Mouse (Mus musculus) CH12.LX (cell line): ENCODE measurements around the gene Rbfox1. TPM values are rescaled to one million over a fixed set of nuclear protein-coding genes. Genes with fewer than 3 reads are reported as not detected.

Experiments used
- DNase-seq: peaks from one replicate; pipeline ENCODE4 v3.0.0-alpha.2; 2013; ENCODE audit errors: extremely low read depth
- H3K27ac ChIP-seq: 2 replicates; pipeline ENCODE4 v1.5.1; 2012; ENCODE audit warnings: low read depth, mild to moderate bottlenecking, control low read depth, moderate library complexity; ENCODE audit not compliant: insufficient read depth
- H3K27me3 ChIP-seq: replicated peaks from 2 replicates; pipeline ENCODE3; 2012; ENCODE audit warnings: inconsistent platforms
- H3K36me3 ChIP-seq, 2 experiments: replicated peaks in 1 of 2; 2 replicates each; pipeline versions ENCODE3 to v1.6.1; 2012; ENCODE audit warnings: inconsistent platforms in 1 of 2, low read length in 1 of 2, mild to moderate bottlenecking in 1 of 2, mixed read lengths in 1 of 2, moderate library complexity in 1 of 2; ENCODE audit not compliant: control insufficient read depth in 1 of 2, insufficient read depth in 1 of 2
- H3K4me1 ChIP-seq, 2 experiments: 2 replicates each; pipeline ENCODE4 v1.6.1; 2012; ENCODE audit warnings: inconsistent platforms in 1 of 2, moderate library complexity in 1 of 2; ENCODE audit not compliant: insufficient read depth in 2 of 2, control insufficient read depth in 1 of 2
- H3K4me2 ChIP-seq: 2 replicates; pipeline ENCODE4 v1.6.1; 2012; ENCODE audit warnings: low read depth, mild to moderate bottlenecking, control low read depth; ENCODE audit not compliant: poor library complexity, insufficient read depth, severe bottlenecking
- H3K4me3 ChIP-seq, 3 experiments: fragments of 150-350 bp in 1 of 3; sonication (generic) in 1 of 3; replicated peaks in 1 of 3; 2 replicates each; pipeline versions ENCODE3 to v1.5.1; 2011 to 2012; ENCODE audit warnings: low read depth in 2 of 3, low read length in 2 of 3, mild to moderate bottlenecking in 2 of 3, moderate library complexity in 2 of 3, control low read depth in 1 of 3, improper control_type of control experiment in 1 of 3, inconsistent platforms in 1 of 3, mixed read lengths in 1 of 3; ENCODE audit not compliant: poor library complexity in 1 of 3
- H3K79me2 ChIP-seq: replicated peaks from 2 replicates; pipeline ENCODE4 v1.6.1; 2012; ENCODE audit warnings: mild to moderate bottlenecking, moderate library complexity; ENCODE audit not compliant: control insufficient read depth, poor library complexity, insufficient read depth, severe bottlenecking; ENCODE audit errors: extremely low read depth
- H3K9ac ChIP-seq: 2 replicates; pipeline ENCODE4 v1.6.1; 2012; ENCODE audit warnings: low read depth, mild to moderate bottlenecking, control low read depth, moderate library complexity; ENCODE audit not compliant: insufficient read depth
- H3K9me3 ChIP-seq: replicated peaks from 2 replicates; pipeline ENCODE3; 2012; ENCODE audit warnings: low read length, inconsistent platforms, mixed read lengths
- BHLHE40 ChIP-seq: IDR thresholded peaks from 2 replicates; pipeline ENCODE4 v1.6.1; 2011; ENCODE audit warnings: mild to moderate bottlenecking, low read depth, low read length, improper control_type of control experiment
- CHD1 ChIP-seq: IDR thresholded peaks from 2 replicates; pipeline ENCODE4 v1.6.1; 2012; ENCODE audit warnings: low read depth, low read length, improper control_type of control experiment, inconsistent platforms
- CTCF ChIP-seq, 2 experiments: IDR thresholded peaks in 1 of 2; conservative IDR thresholded peaks in 1 of 2; 2 replicates each; pipeline ENCODE4 v1.5.1; 2011 to 2012; ENCODE audit warnings: low read depth in 2 of 2, low read length in 2 of 2, improper control_type of control experiment in 1 of 2, inconsistent platforms in 1 of 2, mild to moderate bottlenecking in 1 of 2, moderate library complexity in 1 of 2
- E2F4 ChIP-seq: IDR thresholded peaks from 2 replicates; pipeline ENCODE4 v1.6.1; 2011; ENCODE audit warnings: low read depth, low read length, improper control_type of control experiment; ENCODE audit not compliant: insufficient replicate concordance
- EP300 ChIP-seq: IDR thresholded peaks from 2 replicates; pipeline ENCODE4 v1.6.1; 2011; ENCODE audit warnings: low read length, improper control_type of control experiment
- ETS1 ChIP-seq: conservative IDR thresholded peaks from 2 replicates; pipeline ENCODE4 v1.6.1; 2012; ENCODE audit warnings: low read depth, mild to moderate bottlenecking, inconsistent platforms, low read length, improper control_type of control experiment, moderate library complexity
- IRF4 ChIP-seq: IDR thresholded peaks from 2 replicates; pipeline ENCODE4 v1.6.1; 2014; ENCODE audit warnings: low read depth, mild to moderate bottlenecking, inconsistent platforms, low read length, improper control_type of control experiment
- MAFK ChIP-seq: IDR thresholded peaks from 2 replicates; pipeline ENCODE4 v1.6.1; 2011; ENCODE audit warnings: low read length, improper control_type of control experiment; ENCODE audit not compliant: insufficient replicate concordance
- MAX ChIP-seq: IDR thresholded peaks from 2 replicates; pipeline ENCODE4 v1.6.1; 2011; ENCODE audit warnings: low read length, improper control_type of control experiment
- MAZ ChIP-seq: IDR thresholded peaks from 2 replicates; pipeline ENCODE4 v1.6.1; 2012; ENCODE audit warnings: low read depth, mild to moderate bottlenecking, inconsistent platforms, low read length, improper control_type of control experiment, moderate library complexity
- MEF2A ChIP-seq: IDR thresholded peaks from 2 replicates; pipeline ENCODE4 v1.6.1; 2014; ENCODE audit warnings: low read depth, mild to moderate bottlenecking, inconsistent platforms, low read length, improper control_type of control experiment, borderline replicate concordance
- MXI1 ChIP-seq: IDR thresholded peaks from 2 replicates; pipeline ENCODE4 v1.6.1; 2011; ENCODE audit warnings: mild to moderate bottlenecking, low read depth, low read length, improper control_type of control experiment
- NRF1 ChIP-seq: IDR thresholded peaks from 2 replicates; pipeline ENCODE4 v1.6.1; 2014; ENCODE audit warnings: low read depth, mild to moderate bottlenecking, inconsistent platforms, low read length, improper control_type of control experiment, moderate library complexity
- POLR2AphosphoS2 ChIP-seq: IDR thresholded peaks from 2 replicates; pipeline ENCODE4 v1.6.1; 2011; ENCODE audit warnings: low read depth, low read length, improper control_type of control experiment
- RCOR1 ChIP-seq: conservative IDR thresholded peaks from 2 replicates; pipeline ENCODE4 v1.6.1; 2012; ENCODE audit warnings: low read depth, mild to moderate bottlenecking, inconsistent platforms, low read length, improper control_type of control experiment
- SIN3A ChIP-seq: IDR thresholded peaks from 2 replicates; pipeline ENCODE4 v1.6.1; 2012; ENCODE audit warnings: low read length, improper control_type of control experiment, inconsistent platforms
- SMC3 ChIP-seq: IDR thresholded peaks from 2 replicates; pipeline ENCODE4 v1.6.1; 2011; ENCODE audit warnings: low read depth, low read length, improper control_type of control experiment
- UBTF ChIP-seq: IDR thresholded peaks from 2 replicates; pipeline ENCODE4 v1.6.1; 2012; ENCODE audit warnings: low read depth, mild to moderate bottlenecking, inconsistent platforms, low read length, improper control_type of control experiment, moderate library complexity
- USF2 ChIP-seq: conservative IDR thresholded peaks from 2 replicates; pipeline ENCODE4 v1.6.1; 2011; ENCODE audit warnings: low read depth, low read length, improper control_type of control experiment
- ZC3H11A ChIP-seq: IDR thresholded peaks from 2 replicates; pipeline ENCODE4 v1.6.1; 2012; ENCODE audit warnings: low read depth, mild to moderate bottlenecking, inconsistent platforms, low read length, improper control_type of control experiment
- ZKSCAN1 ChIP-seq: IDR thresholded peaks from 2 replicates; pipeline ENCODE4 v1.6.1; 2012; ENCODE audit warnings: low read depth, inconsistent platforms, low read length, improper control_type of control experiment, borderline replicate concordance
- ZMIZ1 ChIP-seq: IDR thresholded peaks from 2 replicates; pipeline ENCODE4 v1.6.1; 2012; ENCODE audit warnings: low read depth, mild to moderate bottlenecking, inconsistent platforms, low read length, improper control_type of control experiment
- ZNF384 ChIP-seq: IDR thresholded peaks from 2 replicates; pipeline ENCODE4 v1.6.1; 2012; ENCODE audit warnings: low read depth, low read length, improper control_type of control experiment, inconsistent platforms
- dilution Hi-C: fragments of 300-500 bp; cut with MboI; formaldehyde crosslinking; loops from 2 replicates; pipeline ENCODE4 v1.14.3; 2020; ENCODE audit warnings: low sequenced_read_pairs; ENCODE audit not compliant: extremely low pct_unique_long_range_greater_than_20kb, extremely low pct_ligation_motif_present
- in situ Hi-C: fragments of 300-500 bp; cut with MboI; formaldehyde crosslinking; loops from 3 replicates; pipeline ENCODE4 v1.14.3; 2019; ENCODE audit warnings: low sequenced_read_pairs, low pct_ligation_motif_present, low pct_unique_long_range_greater_than_20kb, mixed read lengths
- polyA plus RNA-seq: library from polyadenylated mRNA; unstranded; fragments of >175 nt; gene quantifications from 2 replicates; pipeline ENCODE4 v1.2.1, GENCODE M21; 2012; ENCODE audit warnings: low read depth; ENCODE audit not compliant: insufficient read length
- total RNA-seq, 2 experiments: library from RNA; depleted of rRNA; stranded (reverse); fragments of 300-350 nt in 1 of 2; fragments of >200 nt in 1 of 2; gene quantifications; 2 replicates each; pipeline ENCODE4 v1.2.3; 2012 to 2014

Rbfox1 gene
- total and polyA plus RNA-seq, 3 experiments, result not detected

DNA sequence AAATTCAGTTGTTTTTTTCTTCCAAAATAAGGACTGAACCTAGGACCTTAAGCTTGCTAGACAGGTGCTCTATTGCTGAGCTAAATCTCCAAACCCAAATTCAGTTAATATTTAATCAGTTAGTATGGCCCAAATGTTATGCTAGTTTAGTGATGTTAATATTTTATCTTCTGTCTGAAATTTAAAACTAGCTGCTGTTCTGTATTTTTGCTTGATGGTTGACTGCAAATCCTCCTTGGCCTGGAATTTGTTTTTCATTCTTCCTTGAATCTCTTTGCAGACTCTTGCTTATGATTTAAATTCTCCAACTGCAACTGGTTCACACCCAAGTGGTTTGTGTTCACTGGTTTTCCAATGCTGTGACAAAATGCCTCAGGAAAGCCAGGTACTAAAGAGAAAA lies 121.8 kb downstream of the Rbfox1 start:
- Histone ChIP-seq H3K36me3 (no peaks in the 10 kb centered on the region), H3K27me3 (peaks cover 36% of the 10 kb centered on the region)
- dilution Hi-C loops, result no loop called here

DNA sequence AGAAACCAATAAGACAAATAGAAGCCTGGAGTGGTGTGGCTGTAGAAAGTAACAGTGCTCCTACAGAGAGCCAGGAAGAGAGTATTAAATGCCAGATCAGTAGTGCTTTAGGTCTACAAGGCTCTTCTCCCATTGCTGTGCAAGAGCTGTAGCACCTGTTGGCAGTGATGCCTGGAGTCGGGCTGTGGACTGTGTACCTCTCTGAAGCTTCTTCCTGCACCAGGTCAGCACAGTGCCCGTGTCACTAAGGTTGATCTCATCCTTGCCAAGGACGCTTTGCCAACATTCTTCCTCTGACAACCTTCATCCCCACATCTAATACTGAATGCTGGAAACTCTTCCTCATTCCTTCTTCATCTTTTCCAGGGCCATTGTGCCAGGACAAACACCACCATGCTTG lies 127.7 kb downstream of the Rbfox1 start:
- in situ Hi-C loops, result no loop called here
- no peak overlapping the region for H3K27ac ChIP-seq
- dilution Hi-C loops, result no loop called here
- H3K4me3 ChIP-seq, result no peak overlapping the region
- H3K9me3 ChIP-seq, result peaks cover 24% of the 10 kb centered on the region
- no peak for TF ChIP-seq USF2
- TF ChIP-seq E2F4, result no peak
- no peak for TF ChIP-seq ZKSCAN1
- no peak for TF ChIP-seq RCOR1
- no peak for TF ChIP-seq BHLHE40
- TF ChIP-seq ZMIZ1, result no peak
- TF ChIP-seq POLR2AphosphoS2, result no peak
- no peak for TF ChIP-seq NRF1
- no peak for TF ChIP-seq MXI1
- TF ChIP-seq SMC3, result no peak
- TF ChIP-seq MAZ, result no peak
- TF ChIP-seq MEF2A, result no peak
- no peak for TF ChIP-seq EP300
- no peak for TF ChIP-seq UBTF
- no peak for TF ChIP-seq CHD1
- TF ChIP-seq CTCF (conservative IDR thresholded peaks at IDR 0.05 in 1 of 2, IDR thresholded peaks at IDR 0.05 in 1 of 2; ENCODE audit: low read depth in 2 of 2, low read length in 2 of 2), result no peak
- no peak for TF ChIP-seq ETS1
- TF ChIP-seq SIN3A, result no peak
- H3K9ac ChIP-seq, result no peak overlapping the region
- no peak for DNase-seq
- no peak overlapping the region for H3K4me2 ChIP-seq
- H3K4me1 ChIP-seq, result no peaks in the 10 kb centered on the region
- H3K27me3 ChIP-seq, result peaks cover 12% of the 10 kb centered on the region
- H3K79me2 ChIP-seq, result no peaks in the 10 kb centered on the region; the same call in 1 of the 2 replicates
- no peaks in the 10 kb centered on the region for H3K36me3 ChIP-seq

More for the DNA sequence above, 121.8 kb downstream of the Rbfox1 start:
- in situ Hi-C loops, result no loop called here
- no peak overlapping the region for H3K4me2 ChIP-seq
- H3K9me3 ChIP-seq, result peaks cover 30% of the 10 kb centered on the region
- H3K79me2 ChIP-seq, result no peaks in the 10 kb centered on the region; the same call in 1 of the 2 replicates
- TF ChIP-seq POLR2AphosphoS2 (no peak), CTCF (conservative IDR thresholded peaks at IDR 0.05 in 1 of 2, IDR thresholded peaks at IDR 0.05 in 1 of 2; ENCODE audit: low read depth in 2 of 2, low read length in 2 of 2) (no peak), USF2 (no peak), ZMIZ1 (no peak), EP300 (no peak), ZC3H11A (no peak), ZNF384 (no peak), IRF4 (no peak), UBTF (no peak), MAX (no peak), MAFK (no peak), ETS1 (no peak), E2F4 (no peak), MEF2A (no peak), RCOR1 (no peak)
- H3K27ac ChIP-seq, result no peak overlapping the region
- no peak overlapping the region for H3K4me3 ChIP-seq
- DNase-seq, result no peak
- no peak overlapping the region for H3K9ac ChIP-seq
- no peaks in the 10 kb centered on the region for H3K4me1 ChIP-seq
